ENCODE assay signal across 33 mouse cellular contexts in genomic region chr6:58916498-58916897, GRCm38 (mm10). TPM values are rescaled to one million over a fixed set of nuclear protein-coding genes. Genes with fewer than 3 reads are reported as not detected.
DNase-seq lines count a peak whose midpoint lies in the region; ATAC-seq lines count a peak whose summit lies in the region.
"Had no signal": no experiment of that assay in that cellular context is flagged by ENCODE, and none has a peak within 500 bp of the region (broad histone marks: within the 10 kb centered on the region; RNA-seq: fewer than 3 reads in every experiment).

No protein-coding gene starts in this region.

- no peaks in the 10 kb centered on the region for H3K36me3 ChIP-seq in liver, embryonic 13.5 days
- H3K36me3 ChIP-seq: embryonic facial prominence, embryonic 13.5 days; hindbrain, embryonic 10.5 days; lung, embryonic 15.5 days; midbrain, embryonic 10.5 days; midbrain, embryonic 15.5 days had no signal

- ATAC-seq in liver, embryonic 13.5 days (ENCODE audit: low read depth): peak; percentile 36
- ATAC-seq in hematopoietic stem cell, adult 5-6 weeks (replicated peaks in 1 of 2; ENCODE audit: insufficient read depth in 1 of 2, low FRiP score in 2 of 2, low TSS enrichment in 1 of 2, low read depth in 1 of 2, poor library complexity in 2 of 2, severe bottlenecking in 2 of 2): peak; percentile 91 to 94
- peak; percentile 93 for ATAC-seq in megakaryocyte, adult 5-6 weeks (ENCODE audit: poor library complexity, severe bottlenecking)
- ATAC-seq: activated CD4-positive, CD25-positive, alpha-beta regulatory T cell, adult 4 months; forebrain, embryonic 15.5 days; inflammation-experienced regulatory T-cells, adult 6 months; midbrain, embryonic 15.5 days had no signal

- 22% methylated on average over 5 of the region's 5 CpGs for WGBS in liver, embryonic 13.5 days (ENCODE audit: insufficient replicate concordance)

- H3K27me3 ChIP-seq in liver, embryonic 13.5 days: no peaks in the 10 kb centered on the region
- H3K27me3 ChIP-seq: embryonic facial prominence, embryonic 13.5 days; forebrain, embryonic 15.5 days; heart, embryonic 13.5 days; hindbrain, embryonic 15.5 days; kidney, embryonic 15.5 days; lung, embryonic 15.5 days; midbrain, embryonic 15.5 days; neural tube, embryonic 15.5 days had no signal

- H3K4me2 ChIP-seq in liver, embryonic 13.5 days: no peak overlapping the region
- H3K4me2 ChIP-seq: embryonic facial prominence, embryonic 13.5 days; forebrain, embryonic 15.5 days; heart, embryonic 13.5 days; hindbrain, embryonic 15.5 days; kidney, embryonic 15.5 days; lung, embryonic 15.5 days; midbrain, embryonic 15.5 days; neural tube, embryonic 15.5 days had no signal

- H3K27ac ChIP-seq in liver, embryonic 13.5 days: no peak overlapping the region
- H3K27ac ChIP-seq: embryonic facial prominence, embryonic 13.5 days; forebrain, embryonic 10.5 days; forebrain, embryonic 15.5 days; heart, embryonic 13.5 days; hindbrain, embryonic 10.5 days; hindbrain, embryonic 15.5 days; kidney, embryonic 15.5 days; lung, embryonic 15.5 days; midbrain, embryonic 10.5 days; midbrain, embryonic 15.5 days; neural tube, embryonic 15.5 days had no signal

- H3K4me1 ChIP-seq in liver, embryonic 13.5 days (replicated peaks): no peaks in the 10 kb centered on the region
- H3K4me1 ChIP-seq: embryonic facial prominence, embryonic 13.5 days; forebrain, embryonic 10.5 days; forebrain, embryonic 15.5 days; heart, embryonic 13.5 days; hindbrain, embryonic 10.5 days; hindbrain, embryonic 15.5 days; kidney, embryonic 15.5 days; lung, embryonic 15.5 days; midbrain, embryonic 10.5 days; midbrain, embryonic 15.5 days; neural tube, embryonic 15.5 days had no signal

- no peak overlapping the region for H3K9ac ChIP-seq in liver, embryonic 13.5 days
- H3K9ac ChIP-seq: embryonic facial prominence, embryonic 13.5 days; forebrain, embryonic 15.5 days; heart, embryonic 13.5 days; hindbrain, embryonic 15.5 days; kidney, embryonic 15.5 days; lung, embryonic 15.5 days; midbrain, embryonic 15.5 days; neural tube, embryonic 15.5 days had no signal

- no peak for DNase-seq in liver, embryonic 13.5 days
- DNase-seq in liver: no peak
- DNase-seq in layer of hippocampus, adult 11-12 months (ENCODE audit: low spot score): no peak
- no peak for DNase-seq in urinary bladder, postnatal 4 days (ENCODE audit: low spot score in 2 of 2)
- DNase-seq in adrenal gland, postnatal 10 days: no peak
- DNase-seq in layer of hippocampus, adult 8-10 months (ENCODE audit: low spot score in 2 of 2): no peak
- DNase-seq: adrenal gland, adult 2 months; cerebellum, adult 8-10 months; gastrocnemius, postnatal 25 days; heart, adult 18-20 months; heart, postnatal 10 days; kidney, adult 11 months; kidney, postnatal 36 days; layer of hippocampus, adult 9-11 months; right cerebral cortex, adult 18-20 months; spleen, adult 18-20 months; thymus, postnatal 36 days had no signal

- no peak overlapping the region for H3K4me3 ChIP-seq in liver, embryonic 13.5 days (replicated peaks)
- H3K4me3 ChIP-seq: embryonic facial prominence, embryonic 13.5 days; forebrain, embryonic 10.5 days; forebrain, embryonic 15.5 days; heart, embryonic 13.5 days; hindbrain, embryonic 10.5 days; hindbrain, embryonic 15.5 days; kidney, embryonic 15.5 days; lung, embryonic 15.5 days; midbrain, embryonic 10.5 days; midbrain, embryonic 15.5 days; neural tube, embryonic 15.5 days had no signal

- H3K9me3 ChIP-seq in liver, embryonic 13.5 days (replicated peaks): no peaks in the 10 kb centered on the region
- H3K9me3 ChIP-seq: embryonic facial prominence, embryonic 13.5 days; forebrain, embryonic 10.5 days; forebrain, embryonic 15.5 days; heart, embryonic 13.5 days; hindbrain, embryonic 10.5 days; hindbrain, embryonic 15.5 days; kidney, embryonic 15.5 days; lung, embryonic 15.5 days; midbrain, embryonic 10.5 days; midbrain, embryonic 15.5 days; neural tube, embryonic 15.5 days had no signal

RNA-seq across cellular contexts. Expression of gene Nap1l5, which starts 9.6 kb away (rescaled TPM):
- polyA plus RNA-seq in liver, embryonic 13.5 days (2015; fragmentation: Nextera tagmentation; extraction: Ambion mirVana): 0.25 and 0.27 TPM in 2 replicates
- total RNA-seq in hematopoietic stem cell, adult 5-6 weeks (2017): 0.19 TPM in 1 of 2 replicates, not detected in the other
- not detected in 2 replicates for total RNA-seq in megakaryocyte, adult 5-6 weeks (2015)
- total RNA-seq in megakaryocyte, adult 5-6 weeks (2017): not detected in 2 replicates
- 10 to 100 TPM; 31.5 to 34.2 TPM for total RNA-seq in adrenal gland, postnatal 10 days (2021)
- total RNA-seq in layer of hippocampus, adult 8-10 months (2022): 100 to 1,000 TPM; 267 to 306 (median 287) TPM
- polyA plus RNA-seq: liver, adult 2 months had no signal

Comparison
In these comparisons a context has a peak if more than half of its experiments do, and no peak if none do; other contexts are left out.
1. ATAC-seq: peak in every context shown above with its lines; median percentile 93 in megakaryocyte, adult 5-6 weeks; 92 in hematopoietic stem cell, adult 5-6 weeks; 36 in liver, embryonic 13.5 days.
2. RNA of gene Nap1l5, which starts 9.6 kb away (total RNA-seq): 267 to 306 TPM in layer of hippocampus, adult 8-10 months and 31.5 to 34.2 TPM in adrenal gland, postnatal 10 days; 0.19 TPM in hematopoietic stem cell, adult 5-6 weeks and not detected in megakaryocyte, adult 5-6 weeks; every median in the first group is over 10 times any median in the second.